Mouse (Mus musculus) urinary bladder, postnatal 4 days (tissue): ENCODE measurements around the gene Aldh18a1.
"Not testable (repeated sequence)": the region's sequence is repeated elsewhere in the genome, so short reads cannot be mapped to it uniquely, and the experiment has no call there.

Experiments used
- DNase-seq, 2 experiments: peaks; one replicate each; pipeline ENCODE4 v3.0.0; 2021 to 2022; ENCODE audit warnings: low spot score in 2 of 2

Aldh18a1 gene

DNA sequence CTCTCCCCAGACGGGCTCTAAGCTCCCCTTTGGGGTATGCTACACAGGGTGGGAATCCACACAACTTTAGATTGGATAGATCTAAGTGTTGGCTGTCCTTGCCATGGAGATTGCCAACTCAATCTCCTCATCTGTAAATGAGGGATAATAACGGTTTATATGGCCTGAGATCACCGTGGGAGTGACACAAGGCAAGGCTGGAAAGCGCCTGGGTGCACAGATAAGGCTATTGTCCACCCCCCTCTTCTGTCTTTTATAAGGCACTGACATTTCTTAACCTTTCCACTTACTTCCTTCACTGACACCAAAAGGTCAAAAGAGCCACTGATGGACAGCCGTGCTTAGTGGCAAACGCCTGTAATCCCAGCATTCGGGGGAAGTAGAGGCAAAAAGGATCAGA, 1.4 kb downstream of the Aldh18a1 start:
- DNase-seq = no peak

DNA sequence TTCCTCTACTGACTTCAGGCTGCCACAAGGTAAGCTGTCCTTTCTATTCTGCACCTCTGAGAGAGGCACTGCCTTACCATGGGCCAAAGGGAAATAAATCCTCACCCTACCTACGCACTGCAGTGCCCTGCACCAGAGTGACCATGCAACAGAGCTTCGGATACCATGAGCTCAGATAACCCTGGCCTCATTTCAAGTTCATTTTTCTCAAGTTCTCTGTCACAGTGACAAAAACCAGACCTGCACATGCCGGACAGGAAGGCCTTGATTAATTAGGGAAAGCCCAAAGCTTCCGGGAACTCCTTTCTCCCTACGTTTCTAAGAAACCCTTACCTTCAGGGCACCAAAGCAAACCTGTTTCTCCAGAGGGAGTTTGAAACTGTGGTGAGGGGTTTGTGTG, 6.6 kb downstream of the Aldh18a1 start:
- DNase-seq = no peak

DNA sequence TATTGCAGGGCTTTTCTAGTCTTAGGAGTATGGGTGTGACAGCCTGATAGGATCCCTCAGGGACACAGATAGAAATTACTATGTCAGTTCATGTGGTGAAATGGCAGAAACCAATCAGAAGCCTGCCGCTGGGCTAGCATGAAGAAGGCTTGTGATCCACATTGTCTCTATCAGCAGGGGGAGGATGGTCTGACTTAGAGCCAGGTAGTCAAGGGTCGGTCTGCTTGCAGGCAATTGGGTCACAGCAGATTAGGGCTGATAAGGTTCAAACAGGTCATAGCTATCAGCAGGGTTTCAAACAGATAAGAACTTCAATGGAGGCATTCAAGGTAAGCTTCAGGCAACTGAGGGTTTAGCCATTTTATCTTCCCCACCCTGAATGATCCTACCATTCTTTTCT, 7.4 kb downstream of the Aldh18a1 start:
- DNase-seq = no peak

DNA sequence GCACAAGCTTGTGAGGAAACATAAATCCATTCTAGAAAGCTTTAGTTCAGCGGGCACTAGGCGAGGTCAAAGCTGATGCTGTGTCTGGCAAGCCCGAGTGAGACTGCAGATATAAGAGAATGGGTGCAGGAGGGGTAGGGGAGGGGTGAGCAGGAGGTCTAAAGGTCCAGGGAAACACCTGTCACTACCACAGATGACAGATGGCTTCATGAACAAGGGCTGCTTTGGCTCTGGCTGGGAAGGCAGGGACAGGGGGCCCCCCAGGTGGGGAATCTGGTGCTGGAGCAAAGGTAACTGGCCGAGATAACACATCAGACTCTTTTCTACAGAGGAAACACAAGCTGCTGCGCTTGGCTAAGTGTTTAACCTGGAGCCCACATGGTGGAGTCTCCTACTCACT, 12.8 kb downstream of the Aldh18a1 start:
- no peak for DNase-seq

DNA sequence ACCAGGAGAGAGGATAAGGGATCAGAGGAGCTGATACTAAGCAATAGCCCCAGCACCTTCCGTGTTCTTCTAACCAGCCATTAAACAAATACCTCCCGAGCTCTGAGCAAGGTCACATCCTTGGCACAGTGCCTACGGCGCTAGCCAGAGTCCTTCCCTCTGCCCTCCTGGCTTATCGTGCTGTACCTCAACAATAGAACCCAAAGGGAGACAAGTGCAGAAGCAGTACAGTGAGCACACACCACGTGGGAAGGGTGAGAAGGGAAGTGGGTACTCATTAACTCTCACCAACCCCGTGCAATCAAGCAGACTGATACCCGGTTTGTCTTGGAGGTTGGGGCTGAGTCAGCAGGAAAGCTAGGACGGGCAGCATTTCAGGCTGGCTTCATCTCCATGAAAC, 17.5 kb downstream of the Aldh18a1 start:
- DNase-seq = no peak

DNA sequence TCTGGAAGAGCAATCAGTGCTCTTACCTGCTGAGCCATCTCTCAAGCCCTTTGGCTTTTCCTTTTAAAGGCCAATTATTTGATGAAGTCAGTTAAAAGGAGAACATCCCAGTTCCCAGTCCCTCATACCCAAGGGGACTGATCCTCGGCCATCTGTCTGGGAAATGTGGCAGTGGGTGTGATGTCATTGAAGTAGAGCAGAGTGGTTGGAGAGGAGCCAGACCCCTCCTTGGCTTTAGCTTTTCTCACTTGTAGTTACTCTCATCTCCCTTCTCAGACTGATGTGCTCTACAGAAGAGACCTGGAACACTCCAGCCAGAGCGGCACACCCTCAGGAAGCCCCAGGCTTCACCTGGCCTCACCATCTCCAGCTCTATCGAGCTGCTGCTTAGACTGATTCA, 20.6 kb downstream of the Aldh18a1 start:
- DNase-seq = no peak

DNA sequence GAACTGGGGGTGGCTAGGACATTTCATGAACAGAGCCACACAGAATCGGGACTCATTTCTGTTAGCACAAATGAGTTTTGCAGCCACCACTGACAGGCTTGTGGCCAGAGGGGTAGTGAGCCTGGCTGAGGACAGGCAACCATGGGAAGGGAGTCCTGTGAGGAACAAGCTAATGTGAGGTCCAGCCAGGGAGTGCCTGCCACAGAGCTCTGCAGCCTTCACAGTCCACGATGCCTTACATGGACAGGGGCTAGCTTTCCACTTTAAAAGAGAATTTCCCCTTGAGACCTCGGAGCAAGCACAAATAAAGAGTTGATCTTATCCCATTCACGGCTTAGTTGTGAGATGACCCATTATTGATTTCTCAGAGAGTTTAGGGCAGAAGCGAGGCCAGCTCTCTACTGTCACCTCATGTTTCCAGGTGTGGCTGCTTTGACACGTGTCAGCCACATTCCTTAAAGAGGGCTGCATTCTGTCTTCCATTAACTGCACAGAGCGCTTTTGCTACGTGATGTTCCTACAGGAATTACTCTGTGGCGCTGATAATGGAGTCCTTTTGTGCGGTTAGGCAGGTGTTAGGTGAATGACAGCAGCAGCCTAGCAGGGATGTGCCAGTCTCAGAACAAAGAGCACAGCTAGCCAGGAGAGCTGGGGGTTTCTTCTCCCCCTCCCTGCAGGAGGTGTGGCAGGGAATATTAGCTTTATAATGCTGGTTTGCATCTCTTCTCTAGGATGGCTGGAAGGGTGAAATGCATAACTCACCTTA, 24.2 kb downstream of the Aldh18a1 start:
- no peak for DNase-seq

DNA sequence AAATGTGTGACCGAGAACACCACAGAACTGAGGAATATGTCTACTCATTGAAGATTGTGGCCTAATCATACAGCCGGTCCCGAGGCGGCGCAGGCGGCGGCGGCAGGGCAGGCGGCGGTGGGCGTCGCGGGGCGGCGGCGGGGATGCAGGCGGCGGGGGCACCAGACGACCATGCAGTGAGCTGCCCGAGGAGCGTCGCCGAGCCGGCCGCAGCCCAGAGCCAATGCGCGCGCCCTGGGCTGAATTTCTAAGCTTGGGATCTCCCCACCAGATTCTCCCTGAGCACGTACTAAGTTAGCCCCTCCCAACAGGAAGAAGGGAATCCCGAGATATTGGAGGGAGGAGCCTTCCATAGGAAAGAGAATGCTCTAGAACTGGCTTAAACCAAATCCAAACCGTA, 26.7 kb downstream of the Aldh18a1 start:
- not testable (repeated sequence) for DNase-seq

DNA sequence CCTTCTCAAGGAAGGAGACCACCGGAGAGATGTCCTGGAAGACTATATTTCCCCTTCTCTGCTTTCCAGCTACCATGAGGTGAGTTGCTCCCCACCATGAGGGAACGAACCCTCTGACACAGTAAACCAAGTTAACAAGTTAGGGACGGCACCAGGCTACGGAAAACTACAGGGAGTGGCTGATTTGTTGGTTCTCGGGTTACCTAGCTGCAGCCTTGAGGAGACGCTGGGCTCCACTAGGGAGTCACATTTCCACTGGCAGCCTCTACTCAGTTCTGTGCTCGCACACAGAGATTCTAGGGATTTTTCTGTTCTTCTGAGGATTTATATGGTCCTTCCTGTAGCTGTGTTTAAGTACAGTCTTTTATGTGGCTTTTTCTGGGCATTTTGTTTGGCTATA, 32.2 kb downstream of the Aldh18a1 start:
- DNase-seq = no peak

DNA sequence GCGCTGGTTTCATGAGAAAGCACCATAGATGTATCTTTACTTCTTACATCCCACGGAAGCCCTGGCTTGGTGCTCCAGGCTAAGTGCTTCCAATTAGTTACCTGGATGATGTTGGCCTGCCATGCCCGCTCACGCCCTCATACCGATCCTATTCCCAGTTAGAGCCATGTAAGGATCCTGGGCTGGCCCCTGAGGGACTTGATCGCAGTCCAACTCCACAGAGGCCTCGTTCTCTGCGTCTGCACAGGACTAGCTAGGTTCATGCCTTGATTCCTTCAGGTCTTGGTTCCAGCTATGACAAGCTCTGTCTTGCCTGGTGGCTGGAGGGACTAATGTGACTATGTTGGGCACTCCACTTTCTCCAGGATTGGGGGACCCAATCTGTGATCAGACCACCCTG, 33.1 kb downstream of the Aldh18a1 start:
- no peak for DNase-seq

DNA sequence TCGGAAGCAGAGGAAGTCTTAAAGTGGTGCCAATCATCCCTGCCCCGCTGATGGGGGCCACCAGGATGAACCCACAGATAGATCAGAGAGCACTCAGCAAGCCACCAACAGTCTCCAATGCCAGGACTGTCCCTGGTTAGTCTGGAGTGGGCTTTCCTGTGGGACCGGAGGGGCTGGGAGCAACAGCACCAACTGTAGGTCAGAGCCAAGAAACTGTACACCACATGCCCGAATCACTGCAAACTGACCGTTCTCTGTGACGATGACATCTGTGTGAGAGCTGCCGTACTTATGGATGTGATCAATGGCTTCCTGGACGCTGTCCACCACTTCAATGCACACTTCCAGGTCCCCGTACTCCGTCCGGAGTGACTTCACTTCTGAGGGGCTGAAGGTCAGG, 33.9 kb downstream of the Aldh18a1 start:
- DNase-seq = no peak

DNA sequence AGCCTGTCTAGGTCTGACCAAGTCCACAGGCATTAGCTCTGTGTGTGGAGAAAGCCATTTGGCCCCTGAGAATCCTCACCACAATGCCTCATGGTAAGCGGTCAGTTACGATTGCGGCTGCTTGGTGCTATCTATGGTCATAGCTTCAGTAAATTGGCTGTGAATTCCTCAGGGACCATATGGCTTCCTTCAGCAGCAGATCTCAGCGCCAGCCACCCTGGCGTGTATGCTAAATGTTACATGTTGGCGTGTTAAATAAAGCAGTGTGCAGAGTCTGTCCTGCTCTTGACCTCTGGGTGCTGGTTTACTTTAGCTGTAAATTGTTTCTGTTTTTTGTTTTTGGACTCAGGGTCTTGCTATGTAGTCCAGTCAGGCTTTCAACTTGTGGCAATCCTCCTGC, 34.4 kb downstream of the Aldh18a1 start:
- no peak for DNase-seq

DNA sequence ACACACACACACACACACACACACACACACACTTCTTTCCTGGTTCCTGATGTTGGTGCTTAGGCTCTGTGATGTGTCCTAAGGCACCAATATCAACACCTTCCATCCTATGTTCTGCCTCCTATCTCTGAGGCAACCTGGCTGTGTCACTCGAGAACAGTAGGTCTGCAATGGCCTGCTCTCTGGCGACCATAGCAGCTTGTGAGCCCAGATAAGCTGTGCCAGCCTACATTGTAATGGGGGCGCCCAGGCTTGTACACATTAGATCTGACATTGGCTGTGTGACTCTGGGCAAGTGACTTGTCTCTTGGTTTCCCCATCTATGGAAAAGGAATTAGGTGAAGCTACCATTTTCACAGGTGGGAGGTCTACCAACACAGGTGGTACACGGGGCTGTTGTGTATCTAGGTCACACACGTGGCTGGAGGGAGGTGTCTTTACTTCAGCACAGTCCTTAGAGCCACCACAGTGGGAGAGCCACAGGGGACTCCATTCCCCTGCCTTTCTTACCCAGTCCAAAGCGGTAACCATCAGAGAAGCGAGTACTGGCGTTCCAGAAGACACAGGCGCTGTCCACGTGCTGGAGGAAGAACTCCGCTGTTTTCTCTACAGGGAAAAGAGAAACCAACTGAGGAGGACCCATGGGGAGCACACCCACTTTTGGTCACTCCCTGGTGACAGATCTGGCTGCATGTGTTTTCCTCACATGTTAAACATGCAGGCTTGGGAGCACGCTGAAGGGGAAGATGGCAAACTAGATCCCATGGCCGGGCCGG, 35.1 kb downstream of the Aldh18a1 start:
- no peak for DNase-seq

DNA sequence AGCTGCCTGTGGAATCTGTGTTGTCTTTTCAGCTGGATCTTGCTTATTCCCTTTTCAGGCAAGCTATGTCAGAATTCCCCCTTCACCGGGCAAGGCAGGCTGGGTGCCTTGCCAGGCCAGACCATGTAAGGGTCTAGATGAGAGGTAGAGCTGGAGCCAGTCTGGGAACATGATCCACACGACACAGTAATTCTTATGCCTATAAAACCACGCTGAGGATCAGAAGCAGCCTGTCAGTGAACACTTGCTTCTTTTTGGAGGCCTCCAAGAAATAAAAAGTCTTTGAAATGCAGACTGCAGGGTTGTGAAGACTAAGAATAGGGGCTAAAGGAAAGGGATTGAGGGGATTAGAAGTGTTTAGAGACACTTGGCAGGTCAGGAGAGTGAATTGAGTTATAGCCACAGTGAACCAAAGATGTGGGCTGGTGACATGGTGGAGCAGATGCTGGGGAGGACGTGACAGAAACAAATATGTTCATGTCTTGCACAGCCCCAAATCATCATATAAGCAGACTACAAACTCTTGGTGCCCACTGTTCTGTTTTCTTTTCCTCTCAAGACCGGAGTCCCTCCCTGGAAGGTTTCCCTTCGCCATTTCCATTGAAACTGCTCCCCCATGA, 38.6 kb downstream of the Aldh18a1 start:
- DNase-seq = no peak

DNA sequence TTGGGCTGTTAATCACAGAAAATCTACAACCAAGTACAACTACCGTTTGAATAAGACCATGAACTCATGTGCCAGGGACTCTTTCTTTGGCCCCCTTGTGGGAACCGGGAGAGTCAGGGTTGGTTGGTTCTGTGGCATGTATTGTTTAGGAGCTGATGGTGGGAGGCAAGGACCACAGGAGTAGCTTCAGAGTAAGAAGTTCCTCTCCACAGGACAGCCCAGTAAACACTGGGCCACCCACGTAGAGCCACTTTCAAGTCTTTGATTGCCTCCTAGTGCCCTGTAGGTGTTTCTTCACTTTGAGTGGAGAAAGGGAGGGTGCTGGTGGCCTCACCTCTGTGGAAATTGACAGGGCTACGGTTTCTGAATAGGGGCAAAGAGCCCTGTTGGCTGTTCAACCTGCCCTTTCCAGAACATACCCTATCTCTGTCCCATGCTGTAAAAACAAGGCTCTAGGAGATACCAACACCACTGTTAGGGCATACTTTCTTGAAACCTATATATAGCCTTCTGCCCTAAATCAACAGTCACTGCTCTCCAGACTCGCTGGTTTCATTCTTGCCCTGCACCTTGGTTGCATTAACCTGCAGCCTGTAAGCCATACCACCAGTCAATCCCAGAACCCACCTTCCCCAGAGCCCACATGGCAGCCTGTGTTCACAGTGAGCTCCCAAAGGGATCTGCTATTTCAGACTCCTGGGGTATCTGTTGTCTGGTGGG, 39.3 kb downstream of the Aldh18a1 start:
- DNase-seq = no peak

DNA sequence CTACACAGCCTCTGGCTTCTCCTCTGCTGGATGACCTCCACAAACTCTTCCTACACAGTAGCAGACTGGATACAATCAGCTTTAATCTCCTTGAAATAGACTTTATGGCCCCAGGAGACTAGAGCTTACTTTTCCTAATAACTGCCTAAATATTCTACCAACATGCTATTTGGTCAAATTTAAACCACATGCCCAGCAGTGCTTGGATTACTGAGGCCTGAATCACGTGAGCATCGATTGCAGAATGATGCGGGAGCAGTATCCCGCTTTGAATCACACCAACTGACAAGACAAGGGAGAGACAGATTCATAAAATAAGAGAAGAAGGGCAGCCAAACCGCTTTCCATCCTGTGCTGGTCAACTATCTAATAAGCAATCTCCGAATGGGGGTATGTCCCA, 39.9 kb downstream of the Aldh18a1 start:
- DNase-seq = no peak

DNA sequence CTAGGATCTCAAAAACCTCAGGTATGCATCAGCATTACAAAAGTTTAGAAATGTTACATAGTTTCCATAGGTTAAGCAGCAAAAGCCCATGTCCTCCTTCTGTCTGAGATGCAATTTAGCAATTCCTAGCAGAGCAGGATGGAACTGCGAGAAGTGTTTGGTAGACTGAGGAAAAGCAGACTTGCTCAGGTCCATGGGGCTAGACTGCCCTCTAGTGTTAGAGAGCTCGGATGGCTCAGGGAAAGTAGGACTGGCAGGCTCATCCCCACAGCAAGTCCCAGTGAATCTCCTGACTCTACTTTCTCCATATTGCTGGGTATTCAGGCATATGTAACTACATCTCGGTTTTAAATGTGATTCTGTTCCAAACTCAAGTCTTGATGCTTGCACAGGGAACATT, 43.4 kb downstream of the Aldh18a1 start:
- DNase-seq = no peak

DNA sequence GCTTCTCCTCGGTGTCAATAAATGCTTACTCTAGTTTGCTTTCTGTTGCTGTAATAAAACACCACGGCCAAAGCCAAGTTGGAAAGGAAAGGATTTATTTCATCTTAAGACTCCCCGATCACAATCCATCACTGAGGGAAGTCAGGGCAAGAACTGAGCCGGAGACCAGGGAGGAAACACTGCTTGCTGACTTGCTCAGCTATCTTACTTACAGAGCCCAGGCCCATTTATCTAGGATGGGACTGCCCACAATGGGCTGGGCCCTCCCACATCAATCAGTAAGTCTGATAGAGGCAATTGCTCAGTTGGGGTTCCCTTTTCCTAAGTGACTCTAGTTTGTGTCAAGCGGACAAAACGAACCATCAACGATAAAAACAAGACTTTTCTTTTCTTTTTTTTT, 45.5 kb downstream of the Aldh18a1 start:
- no peak for DNase-seq

DNA sequence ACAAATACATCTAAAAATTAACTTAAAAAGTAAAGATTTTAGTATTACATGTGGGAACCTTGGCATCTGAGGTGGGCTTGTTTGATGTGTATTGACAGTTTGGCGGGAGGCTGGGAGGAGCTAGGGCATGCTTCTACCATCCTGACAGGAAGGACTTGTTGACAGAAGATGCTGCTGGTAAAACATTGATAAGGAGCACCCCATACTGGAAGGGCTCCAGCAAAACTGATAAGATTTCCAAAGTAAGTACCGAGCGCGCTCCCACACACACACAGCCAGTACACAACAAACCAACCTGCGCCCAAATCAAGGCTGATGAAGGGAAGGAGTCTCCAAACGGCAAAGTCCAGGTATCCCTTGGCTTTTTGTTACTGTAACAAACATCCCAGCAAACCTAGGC, 51.7 kb downstream of the Aldh18a1 start:
- DNase-seq = no peak

DNA sequence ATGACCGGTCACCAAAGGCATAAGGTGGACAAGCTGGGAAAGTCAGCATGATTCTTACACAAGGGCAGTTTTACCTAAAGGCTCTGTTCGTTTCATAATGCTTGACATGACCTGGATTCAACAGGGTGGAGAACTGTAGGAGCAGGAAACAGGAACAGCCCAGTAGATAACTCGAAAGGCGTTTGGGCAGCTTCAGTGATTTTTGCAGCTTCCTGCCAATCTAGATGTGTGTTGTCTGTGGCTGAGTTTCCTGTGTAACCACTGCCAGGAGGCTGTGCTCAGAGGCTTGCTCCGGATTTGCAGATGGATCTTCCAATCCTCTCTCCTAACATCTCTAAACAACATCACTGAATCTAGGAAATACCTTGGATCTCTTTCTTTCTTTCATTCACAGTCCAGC, 55.7 kb downstream of the Aldh18a1 start:
- DNase-seq = no peak

DNA sequence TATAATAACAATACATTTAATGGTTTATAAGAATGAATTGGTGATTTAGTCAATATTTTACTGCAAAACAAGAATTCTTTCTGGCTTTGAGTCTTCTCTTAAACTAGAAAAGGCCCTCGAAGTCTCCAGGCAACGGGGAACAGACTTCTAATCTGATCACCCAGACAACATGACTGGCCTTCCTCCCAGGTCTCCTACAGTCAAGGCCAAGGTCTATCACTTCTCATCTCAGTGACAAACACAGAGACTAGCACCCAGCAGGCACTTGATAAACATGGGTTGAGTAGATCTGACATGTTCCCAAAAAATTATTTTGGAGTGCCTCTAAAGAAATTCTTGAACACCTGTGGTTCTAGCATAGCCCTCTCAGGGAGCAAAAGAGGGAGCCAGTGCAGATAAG, 57.9 kb downstream of the Aldh18a1 start:
- no peak for DNase-seq

DNA sequence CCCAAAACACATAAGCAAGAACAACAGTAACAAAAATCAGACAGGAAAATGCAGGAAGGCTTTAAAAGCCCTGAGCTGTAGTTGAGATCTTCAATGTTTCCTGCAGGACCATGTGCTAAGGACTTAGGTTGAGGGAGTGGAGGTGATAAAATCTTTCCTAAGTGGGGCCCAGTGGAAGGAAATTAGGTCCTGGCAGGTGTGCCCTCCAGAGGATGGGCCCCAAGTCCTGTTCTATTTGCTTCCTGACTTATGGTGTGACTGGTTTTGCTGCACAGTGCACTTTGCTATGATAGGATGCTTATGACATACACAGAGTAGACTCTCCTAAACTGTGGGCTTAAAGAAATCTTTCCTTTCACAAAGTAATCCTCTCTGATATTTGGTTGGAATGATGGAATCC, 60.0 kb downstream of the Aldh18a1 start:
- DNase-seq = no peak
